Mouse (Mus musculus): ENCODE measurements around the gene Arl11.

DNA sequence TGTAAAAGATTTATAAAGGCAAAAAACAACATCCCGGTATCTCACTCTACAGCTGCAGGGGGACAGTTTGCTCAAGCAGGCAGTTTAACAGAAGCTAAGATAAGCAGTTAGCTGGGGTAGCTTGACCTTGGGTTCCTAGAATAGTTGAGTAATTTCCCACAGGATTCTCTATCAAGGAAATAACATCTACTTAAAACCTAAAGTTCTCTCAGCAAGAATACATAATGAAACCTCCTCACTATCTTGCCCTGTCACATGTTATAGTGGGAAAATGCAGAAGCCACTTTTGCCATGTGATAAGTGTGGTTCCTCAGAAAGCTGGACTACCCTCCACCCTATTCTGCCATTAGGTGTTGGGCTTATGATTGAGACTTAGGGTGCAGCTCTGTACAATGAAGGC lies 13.2 kb downstream of the Arl11 start:
- no peak for TF ChIP-seq CTCF (IDR thresholded peaks at IDR 0.05; ENCODE audit: borderline replicate concordance, extremely low read depth, insufficient read depth, insufficient read length)
- no peak for TF ChIP-seq POLR2A (IDR thresholded peaks at IDR 0.05; ENCODE audit: borderline replicate concordance, extremely low read depth, insufficient read depth, insufficient read length, poor library complexity, severe bottlenecking)

Measured in brain, embryonic 14.5 days (tissue).